Mouse (Mus musculus) E14TG2a.4 (cell line): ENCODE data around the gene Atp2b1.

ENCODE experiments used
- CTCF ChIP-seq: conservative IDR thresholded peaks from 2 replicates; pipeline ENCODE4 v1.5.1; 2014; ENCODE audit warnings: low read length
- NANOG ChIP-seq: IDR thresholded peaks from 2 replicates; pipeline ENCODE4 v1.6.1; 2014; ENCODE audit warnings: borderline replicate concordance, low read length, mixed read lengths
- POU5F1 ChIP-seq: IDR thresholded peaks from 2 replicates; pipeline ENCODE4 v1.6.1; 2014; ENCODE audit warnings: low read length, borderline replicate concordance

DNA sequence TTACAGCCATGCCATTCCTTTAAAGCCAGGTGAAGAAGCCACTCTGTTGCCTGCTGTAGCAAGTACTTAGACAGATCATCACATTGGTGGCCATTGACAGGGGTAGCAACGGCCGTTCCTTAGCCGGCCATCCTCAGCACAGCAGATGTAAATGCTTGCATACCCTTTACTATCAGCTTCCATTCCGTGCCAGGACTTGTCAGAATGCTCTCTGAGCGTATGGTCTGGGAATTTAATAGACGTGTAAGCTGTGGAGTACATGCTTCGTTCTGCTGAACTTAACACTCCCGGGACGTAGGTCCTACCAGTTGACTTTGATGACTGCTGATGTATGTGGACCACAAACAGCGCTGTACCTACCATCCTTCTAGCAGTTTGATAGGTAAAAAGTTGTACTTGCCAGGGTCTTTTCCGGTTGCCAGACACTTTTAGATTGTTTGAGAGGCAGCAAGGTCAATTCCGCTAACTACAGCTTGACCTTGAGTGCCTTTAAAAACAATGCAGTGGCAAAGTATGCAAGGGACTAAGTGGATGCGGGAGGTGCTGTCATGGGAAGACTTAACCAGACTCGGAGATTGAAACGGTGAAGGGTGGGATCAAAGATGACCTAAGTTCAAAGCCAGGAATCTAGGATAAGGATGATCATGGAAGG is 53.2 kb downstream of the Atp2b1 start:
- TF ChIP-seq CTCF, result no peak
- no peak; the same call in 1 of the 2 replicates for TF ChIP-seq NANOG
- TF ChIP-seq POU5F1, result no peak
